Mouse (Mus musculus) small intestine, adult 2 months (tissue): ENCODE measurements around the gene Pam.

Experiments used
- CTCF ChIP-seq: fragments of 200-500 bp; IDR thresholded peaks from 2 replicates; pipeline ENCODE4 v1.5.1; 2012; ENCODE audit warnings: low read depth, mild to moderate bottlenecking, control low read depth, inconsistent platforms, low read length, moderate library complexity, mixed read lengths; ENCODE audit not compliant: insufficient replicate concordance, insufficient read length; ENCODE audit errors: extremely low read depth
- POLR2A ChIP-seq: fragments of 200-500 bp; IDR thresholded peaks from 2 replicates; pipeline ENCODE4 v1.6.1; 2012; ENCODE audit warnings: low read depth, mild to moderate bottlenecking, control low read depth, inconsistent platforms, low read length, moderate library complexity

DNA sequence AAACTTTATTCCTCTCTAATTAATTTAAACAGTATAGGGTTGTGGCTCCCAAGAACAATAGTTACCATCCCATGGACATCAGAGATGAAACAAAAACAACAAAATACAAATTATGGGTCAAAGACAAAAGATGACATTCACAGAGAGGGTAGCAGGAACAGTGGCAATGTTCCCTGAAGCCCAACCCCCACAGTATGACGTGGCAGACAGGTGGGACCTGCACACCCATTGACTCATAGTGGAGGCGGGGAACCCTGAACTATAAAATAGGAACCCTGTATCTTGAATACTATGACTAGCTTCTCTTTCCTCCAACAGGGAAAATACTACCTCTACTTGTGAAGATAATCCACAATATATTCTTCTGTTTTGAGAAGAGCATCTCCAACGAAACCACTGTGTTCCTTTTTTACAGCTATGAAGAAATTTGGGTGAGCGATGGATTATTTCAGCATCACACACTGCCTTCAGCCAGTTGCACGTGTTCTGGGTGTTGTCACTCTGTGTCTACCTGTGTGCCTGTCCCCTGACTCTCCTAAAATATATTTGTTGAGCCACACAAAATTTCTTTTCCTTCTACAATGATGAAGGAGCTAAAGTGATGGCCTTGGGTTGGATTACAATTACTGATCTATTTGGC, 6.0 kb downstream of the Pam start:
- no peak for TF ChIP-seq CTCF
- no peak for TF ChIP-seq POLR2A
